23 mouse cellular contexts compared by ENCODE assay signal in the genomic region with DNA sequence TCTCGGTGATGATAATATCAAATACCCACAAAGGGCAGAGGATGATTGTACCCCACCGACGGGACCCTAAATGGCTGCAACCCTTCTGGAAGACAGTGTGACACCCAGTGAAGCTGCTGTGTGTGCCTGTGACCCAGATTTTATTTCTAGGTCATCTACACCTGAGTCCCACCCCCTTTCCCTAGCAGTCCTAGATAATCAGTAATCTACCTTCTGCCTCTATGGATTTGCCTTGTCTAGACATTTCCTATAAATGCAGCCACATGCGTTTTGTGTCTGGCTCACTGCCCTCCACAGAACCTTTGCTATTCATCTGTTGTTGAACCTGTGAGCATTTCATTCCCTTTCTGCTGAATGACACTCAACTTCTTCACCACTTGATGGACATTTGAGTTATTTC. TPM values are rescaled to one million over a fixed set of nuclear protein-coding genes. Genes with fewer than 3 reads are reported as not detected.
DNase-seq lines count a peak whose midpoint lies in the region; ATAC-seq and TF ChIP-seq lines count a peak whose summit lies in the region.
"Had no signal": no experiment of that assay in that cellular context is flagged by ENCODE, and none has a peak within 500 bp of the region (broad histone marks: within the 10 kb centered on the region; RNA-seq: fewer than 3 reads in every experiment).

No protein-coding gene starts in this region.

- peak; percentile 66 for ATAC-seq in liver, embryonic 16.5 days (ENCODE audit: low read depth)
- ATAC-seq in liver, embryonic 11.5 days (replicated peaks; ENCODE audit: low FRiP score), result no peak
- ATAC-seq: forebrain, embryonic 14.5 days; forebrain, embryonic 16.5 days had no signal

- H3K9me3 ChIP-seq in liver, embryonic 16.5 days (replicated peaks; ENCODE audit: control insufficient read depth, low read length), result no peaks in the 10 kb centered on the region
- no peaks in the 10 kb centered on the region for H3K9me3 ChIP-seq in liver, embryonic 11.5 days (ENCODE audit: control insufficient read depth, low read length)
- H3K9me3 ChIP-seq: embryonic facial prominence, embryonic 13.5 days; embryonic facial prominence, embryonic 15.5 days; forebrain, embryonic 10.5 days; forebrain, embryonic 12.5 days had no signal

- H3K4me2 ChIP-seq in liver, embryonic 16.5 days (ENCODE audit: low read depth, low read length), result no peak overlapping the region
- H3K4me2 ChIP-seq in liver, embryonic 11.5 days, result no peak overlapping the region
- H3K4me2 ChIP-seq: embryonic facial prominence, embryonic 13.5 days; embryonic facial prominence, embryonic 15.5 days; forebrain, embryonic 12.5 days had no signal

- no peak overlapping the region for H3K9ac ChIP-seq in liver, embryonic 16.5 days (ENCODE audit: low read depth, low read length)
- H3K9ac ChIP-seq in liver, embryonic 11.5 days (ENCODE audit: low read depth, low read length), result no peak overlapping the region
- H3K9ac ChIP-seq: embryonic facial prominence, embryonic 13.5 days; embryonic facial prominence, embryonic 15.5 days; forebrain, embryonic 12.5 days had no signal

- no peak overlapping the region for H3K4me3 ChIP-seq in kidney, adult 2 months (ENCODE audit: insufficient read depth, low read depth, low read length)
- H3K4me3 ChIP-seq in liver, embryonic 16.5 days (ENCODE audit: low read depth, low read length), result no peak overlapping the region
- H3K4me3 ChIP-seq in liver, embryonic 11.5 days (ENCODE audit: low read depth, low read length), result no peak overlapping the region
- H3K4me3 ChIP-seq: embryonic facial prominence, embryonic 13.5 days; embryonic facial prominence, embryonic 15.5 days; erythroblast, embryonic 14.5 days; forebrain, embryonic 10.5 days; forebrain, embryonic 12.5 days had no signal

- H3K27ac ChIP-seq in kidney, adult 2 months (ENCODE audit: insufficient read depth, low read depth, low read length), result no peak overlapping the region
- no peak overlapping the region for H3K27ac ChIP-seq in liver, embryonic 16.5 days (ENCODE audit: low read length)
- H3K27ac ChIP-seq in liver, embryonic 11.5 days (ENCODE audit: low read depth, low read length), result no peak overlapping the region
- H3K27ac ChIP-seq: embryonic facial prominence, embryonic 13.5 days; embryonic facial prominence, embryonic 15.5 days; forebrain, embryonic 10.5 days; forebrain, embryonic 12.5 days had no signal

- DNase-seq in kidney, adult 9 months, result peak; percentile 39
- no peak for DNase-seq in kidney, adult 2 months
- no peak for DNase-seq in liver, embryonic 11.5 days (ENCODE audit: low spot score)
- DNase-seq: adrenal gland, adult 2 months; adrenal gland, postnatal 10 days; adrenal gland, postnatal 25 days; cerebellum, adult 11 months; cerebellum, adult 18-20 months; cerebellum, adult 8-10 months; cerebellum, adult 9-11 months; cerebellum, postnatal 14 days; cerebellum, postnatal 36 days; embryo, embryonic 11 days had no signal

- no peaks in the 10 kb centered on the region for H3K36me3 ChIP-seq in kidney, adult 2 months (ENCODE audit: control insufficient read depth, insufficient read depth, low read length)
- no peaks in the 10 kb centered on the region for H3K36me3 ChIP-seq in liver, embryonic 16.5 days (ENCODE audit: control insufficient read depth, insufficient read depth)
- no peaks in the 10 kb centered on the region for H3K36me3 ChIP-seq in liver, embryonic 11.5 days (ENCODE audit: control insufficient read depth, insufficient read depth, low read length)
- H3K36me3 ChIP-seq: embryonic facial prominence, embryonic 13.5 days; embryonic facial prominence, embryonic 15.5 days; forebrain, embryonic 10.5 days; forebrain, embryonic 12.5 days had no signal

- no peak for TF ChIP-seq POLR2A in kidney, adult 2 months (IDR thresholded peaks at IDR 0.05; ENCODE audit: low read depth, low read length)

- H3K4me1 ChIP-seq in kidney, adult 2 months (ENCODE audit: control insufficient read depth, insufficient read depth, low read length), result no peaks in the 10 kb centered on the region
- no peaks in the 10 kb centered on the region for H3K4me1 ChIP-seq in liver, embryonic 16.5 days (ENCODE audit: control insufficient read depth, low read depth, low read length)
- H3K4me1 ChIP-seq in liver, embryonic 11.5 days (replicated peaks; ENCODE audit: control insufficient read depth, insufficient read depth, low read length), result no peaks in the 10 kb centered on the region
- H3K4me1 ChIP-seq: embryonic facial prominence, embryonic 13.5 days; embryonic facial prominence, embryonic 15.5 days; forebrain, embryonic 10.5 days; forebrain, embryonic 12.5 days had no signal

- no peak for TF ChIP-seq CTCF in kidney, adult 2 months (conservative IDR thresholded peaks at IDR 0.05; ENCODE audit: insufficient read depth, insufficient read length, low read depth, low read length)

- no peaks in the 10 kb centered on the region for H3K27me3 ChIP-seq in kidney, adult 2 months (replicated peaks; ENCODE audit: control insufficient read depth, insufficient read depth, low read length)
- peaks cover 6% of the 10 kb centered on the region; the same call in 1 of the 2 replicates for H3K27me3 ChIP-seq in liver, embryonic 16.5 days (ENCODE audit: control insufficient read depth, insufficient read depth, low read depth, low read length)
- peaks cover 7% of the 10 kb centered on the region for H3K27me3 ChIP-seq in liver, embryonic 11.5 days (replicated peaks; ENCODE audit: control insufficient read depth, insufficient read depth, low read length)

- WGBS in kidney, adult 2 months, result 41% methylated on average over 4 of the region's 4 CpGs
- WGBS in liver, embryonic 16.5 days (ENCODE audit: insufficient replicate concordance), result 50% methylated on average over 4 of the region's 4 CpGs
- 71% methylated on average over 4 of the region's 4 CpGs for WGBS in liver, embryonic 11.5 days

RNA-seq across cellular contexts. Expression of gene Adra2b, which starts 9.1 kb away (rescaled TPM):
- polyA plus RNA-seq in kidney, adult 2 months (2012; rRNA removed), result 64.7 and 68.2 TPM in 2 replicates
- 16.7 and 19.2 TPM in 2 replicates for polyA plus RNA-seq in liver, embryonic 16.5 days (2015; fragmentation: Nextera tagmentation; extraction: Ambion mirVana)
- polyA plus RNA-seq in liver, embryonic 11.5 days (2014; fragmentation: Nextera tagmentation; extraction: Ambion mirVana), result 20.1 and 20.7 TPM in 2 replicates
- polyA plus RNA-seq: C2C12 had no signal

RNA-seq across cellular contexts. Expression of gene Astl, which starts 15.4 kb away (rescaled TPM):
- polyA plus RNA-seq in kidney, adult 2 months (2012; rRNA removed), result not detected in 2 replicates
- polyA plus RNA-seq in liver, embryonic 16.5 days (2015; fragmentation: Nextera tagmentation; extraction: Ambion mirVana), result not detected in 2 replicates
- not detected in 2 replicates for polyA plus RNA-seq in liver, embryonic 11.5 days (2014; fragmentation: Nextera tagmentation; extraction: Ambion mirVana)
- polyA plus RNA-seq: adrenal gland, adult 2 months; brain, embryonic 14.5 days; C2C12; embryonic facial prominence, embryonic 15.5 days; erythroblast, embryonic 14.5 days; forebrain, embryonic 10.5 days; forebrain, embryonic 12.5 days; forebrain, embryonic 14.5 days; forebrain, embryonic 16.5 days had no signal

RNA-seq across cellular contexts. Expression of gene Dusp2, which starts 17.9 kb away (rescaled TPM):
- 1.0 and 5.7 TPM in 2 replicates for polyA plus RNA-seq in kidney, adult 2 months (2012; rRNA removed)
- 1.8 and 2.2 TPM in 2 replicates for polyA plus RNA-seq in liver, embryonic 16.5 days (2015; fragmentation: Nextera tagmentation; extraction: Ambion mirVana)
- 8.8 and 10.1 TPM in 2 replicates for polyA plus RNA-seq in liver, embryonic 11.5 days (2014; fragmentation: Nextera tagmentation; extraction: Ambion mirVana)
